Mouse (Mus musculus): Measurements from ENCODE around the gene 1700003E16Rik.

Gene 1700003E16Rik

GRCm38 (mm10) chr6:83127419-83127818 is 28.8 kb upstream of the 1700003E16Rik start:
- DNase-seq (ENCODE audit: low read depth, low spot score), result no peak

- no peak for DNase-seq (ENCODE audit: low read depth, low spot score)
These were observed 24.7 kb upstream of the 1700003E16Rik start for GRCm38 (mm10) chr6:83131469-83132034.

- no peak for DNase-seq (ENCODE audit: low read depth, low spot score)
These were observed 23.9 kb upstream of the 1700003E16Rik start for GRCm38 (mm10) chr6:83132176-83132919.

GRCm38 (mm10) chr6:83134226-83134625 is 22.0 kb upstream of the 1700003E16Rik start:
- no peak for DNase-seq (ENCODE audit: low read depth, low spot score)

GRCm38 (mm10) chr6:83134951-83135513 is 21.2 kb upstream of the 1700003E16Rik start, which contains the start of gene Rtkn:
Gene Rtkn, plus strand, starts transcription at chr6:83135463.
- DNase-seq (ENCODE audit: low read depth, low spot score), result no peak

- DNase-seq (ENCODE audit: low read depth, low spot score), result no peak
These were observed 20.5 kb upstream of the 1700003E16Rik start for GRCm38 (mm10) chr6:83135571-83136161.

GRCm38 (mm10) chr6:83136291-83136880 is 19.8 kb upstream of the 1700003E16Rik start:
- no peak for DNase-seq (ENCODE audit: low read depth, low spot score)

GRCm38 (mm10) chr6:83136881-83137575 is 19.2 kb upstream of the 1700003E16Rik start:
- no peak for DNase-seq (ENCODE audit: low read depth, low spot score)

GRCm38 (mm10) chr6:83137576-83137950 is 18.6 kb upstream of the 1700003E16Rik start:
- no peak for DNase-seq (ENCODE audit: low read depth, low spot score)

GRCm38 (mm10) chr6:83138056-83138455 is 18.1 kb upstream of the 1700003E16Rik start:
- no peak for DNase-seq (ENCODE audit: low read depth, low spot score)

GRCm38 (mm10) chr6:83140044-83140443 is 16.2 kb upstream of the 1700003E16Rik start:
- no peak for DNase-seq (ENCODE audit: low read depth, low spot score)

- DNase-seq (ENCODE audit: low read depth, low spot score), result no peak
These were observed 14.6 kb upstream of the 1700003E16Rik start for GRCm38 (mm10) chr6:83141636-83142035.

- DNase-seq (ENCODE audit: low read depth, low spot score), result no peak
These were observed 13.9 kb upstream of the 1700003E16Rik start for GRCm38 (mm10) chr6:83142211-83142731.

GRCm38 (mm10) chr6:83142886-83143285 is 13.3 kb upstream of the 1700003E16Rik start:
- no peak for DNase-seq (ENCODE audit: low read depth, low spot score)

GRCm38 (mm10) chr6:83145209-83145608 is 11.0 kb upstream of the 1700003E16Rik start:
- DNase-seq (ENCODE audit: low read depth, low spot score), result no peak

GRCm38 (mm10) chr6:83145805-83146204 is 10.4 kb upstream of the 1700003E16Rik start:
- DNase-seq (ENCODE audit: low read depth, low spot score), result no peak

GRCm38 (mm10) chr6:83147280-83147679 is 8.9 kb upstream of the 1700003E16Rik start:
- no peak for DNase-seq (ENCODE audit: low read depth, low spot score)

GRCm38 (mm10) chr6:83151721-83152120 is 4.5 kb upstream of the 1700003E16Rik start:
- no peak for DNase-seq (ENCODE audit: low read depth, low spot score)

- no peak for DNase-seq (ENCODE audit: low read depth, low spot score)
These were observed 3.2 kb upstream of the 1700003E16Rik start for GRCm38 (mm10) chr6:83153038-83153437.

- DNase-seq (ENCODE audit: low read depth, low spot score), result no peak
These were observed 2.7 kb upstream of the 1700003E16Rik start for GRCm38 (mm10) chr6:83153485-83153884.

GRCm38 (mm10) chr6:83155552-83156238 is 509 bp upstream of the 1700003E16Rik start:
- no peak for DNase-seq (ENCODE audit: low read depth, low spot score)

Measured in retina, postnatal 7 days (tissue).